In genomic region chr12:102704457-102705198, GRCm38 (mm10) we compare ENCODE assay signal across 8 mouse cellular contexts. TPM values are rescaled to one million over a fixed set of nuclear protein-coding genes. Genes with fewer than 3 reads are reported as not detected.
DNase-seq lines count a peak whose midpoint lies in the region; ATAC-seq and TF ChIP-seq lines count a peak whose summit lies in the region.

Itpk1 (minus strand) TSS chr12:102704930.

- peak; percentile 44 for DNase-seq in layer of hippocampus, adult 11-12 months (ENCODE audit: low spot score)
- DNase-seq in layer of hippocampus, adult 9-10 months (ENCODE audit: low spot score): no peak
- peak; percentile 65 to 73 for DNase-seq in cerebellum, postnatal 36 days
- peak; percentile 65 for DNase-seq in gastrocnemius, postnatal 14 days
- DNase-seq in kidney, adult 2 months: no peak
- peak; percentile 85 for DNase-seq in liver

- peak within 1 kb of the TSS; percentile 78 for H3K9ac ChIP-seq in midbrain, embryonic 16.5 days (ENCODE audit: low read depth, low read length)
- H3K9ac ChIP-seq in stomach, embryonic 15.5 days: peak within 1 kb of the TSS; percentile 69

- 5% methylated on average over 99 of the region's 105 CpGs for WGBS in kidney, adult 2 months
- 0% methylated on average over 56 of the region's 105 CpGs for WGBS in midbrain, embryonic 16.5 days
- WGBS in stomach, embryonic 15.5 days: under 1% methylated on average over 72 of the region's 105 CpGs

- 0 out of 2 replicates have a peak, but pooled peaks cover 7% of the 10 kb centered on the region for H3K4me1 ChIP-seq in kidney, adult 2 months (ENCODE audit: control insufficient read depth, insufficient read depth, low read length)
- H3K4me1 ChIP-seq in midbrain, embryonic 16.5 days (ENCODE audit: control insufficient read depth, insufficient read depth, low read length): peaks cover 29% of the 10 kb centered on the region
- H3K4me1 ChIP-seq in stomach, embryonic 15.5 days: peaks cover 30% of the 10 kb centered on the region

- peak; percentile 84 for ATAC-seq in midbrain, embryonic 16.5 days
- ATAC-seq in stomach, embryonic 15.5 days (ENCODE audit: insufficient read depth, low FRiP score, low read depth): peak; percentile 92

- H3K36me3 ChIP-seq in kidney, adult 2 months (ENCODE audit: control insufficient read depth, insufficient read depth, low read length): no peaks in the 10 kb centered on the region
- no peaks in the 10 kb centered on the region for H3K36me3 ChIP-seq in midbrain, embryonic 16.5 days (ENCODE audit: control insufficient read depth, insufficient read depth, low read length)
- H3K36me3 ChIP-seq in stomach, embryonic 15.5 days: no peaks in the 10 kb centered on the region

- peak within 1 kb of the TSS; percentile 80 for H3K27ac ChIP-seq in kidney, adult 2 months (ENCODE audit: insufficient read depth, low read depth, low read length)
- H3K27ac ChIP-seq in midbrain, embryonic 16.5 days (ENCODE audit: low read length): peak within 1 kb of the TSS; percentile 89
- peak within 1 kb of the TSS; percentile 87 for H3K27ac ChIP-seq in stomach, embryonic 15.5 days

- no peaks in the 10 kb centered on the region for H3K9me3 ChIP-seq in midbrain, embryonic 16.5 days (replicated peaks; ENCODE audit: control insufficient read depth, low read length, poor library complexity, severe bottlenecking)
- H3K9me3 ChIP-seq in stomach, embryonic 15.5 days: no peaks in the 10 kb centered on the region

- peak within 1 kb of the TSS; percentile 64 for H3K4me2 ChIP-seq in midbrain, embryonic 16.5 days (ENCODE audit: low read length)
- H3K4me2 ChIP-seq in stomach, embryonic 15.5 days: peak within 1 kb of the TSS; percentile 95

- TF ChIP-seq CTCF in kidney, adult 2 months (conservative IDR thresholded peaks at IDR 0.05; ENCODE audit: insufficient read depth, insufficient read length, low read depth, low read length): no peak

- no peaks in the 10 kb centered on the region for H3K27me3 ChIP-seq in kidney, adult 2 months (replicated peaks; ENCODE audit: control insufficient read depth, insufficient read depth, low read length)
- H3K27me3 ChIP-seq in midbrain, embryonic 16.5 days (ENCODE audit: control insufficient read depth, insufficient read depth, low read depth, low read length): no peaks in the 10 kb centered on the region
- H3K27me3 ChIP-seq in stomach, embryonic 15.5 days (replicated peaks): no peaks in the 10 kb centered on the region

- no peak for TF ChIP-seq POLR2A in kidney, adult 2 months (IDR thresholded peaks at IDR 0.05; ENCODE audit: low read depth, low read length)

- intact Hi-C loops in gastrocnemius, postnatal 14 days (cut with DNase I; ENCODE audit: low total_unique reads): loop anchor here (5.0 kb wide), 1 partner anchor 122 kb away; no protein-coding TSS in a partner anchor

- H3K4me3 ChIP-seq in kidney, adult 2 months (ENCODE audit: insufficient read depth, low read depth, low read length): peak within 1 kb of the TSS; percentile 90
- H3K4me3 ChIP-seq in midbrain, embryonic 16.5 days (ENCODE audit: low read depth, low read length): peak within 1 kb of the TSS; percentile 63
- peak within 1 kb of the TSS; percentile 81 for H3K4me3 ChIP-seq in stomach, embryonic 15.5 days (replicated peaks)

RNA-seq across cellular contexts. Expression of gene Itpk1, which starts in this region (rescaled TPM):
- total RNA-seq in gastrocnemius, postnatal 14 days (2021): 1 to 10 TPM; 6.4 to 8.4 TPM
- polyA plus RNA-seq in kidney, adult 2 months (2012; rRNA removed): 27.6 and 29.0 TPM in 2 replicates
- polyA plus RNA-seq in midbrain, embryonic 16.5 days (2015; fragmentation: Nextera tagmentation; extraction: Ambion mirVana): 35.8 and 39.3 TPM in 2 replicates
- 20.1 and 21.9 TPM in 2 replicates for polyA plus RNA-seq in stomach, embryonic 15.5 days (2015; fragmentation: Nextera tagmentation; extraction: Ambion mirVana)

Comparison
In these comparisons a context has a peak if more than half of its experiments do, and no peak if none do; other contexts are left out.
1. DNase-seq: peak in layer of hippocampus, adult 11-12 months (single experiment), cerebellum, postnatal 36 days (2 of 2), gastrocnemius, postnatal 14 days (single experiment) and liver (single experiment); none in layer of hippocampus, adult 9-10 months (single experiment) and kidney, adult 2 months (single experiment).
2. Peak in every context shown above with its lines, with median percentiles within 50 percentile points of each other: H3K27ac ChIP-seq and H3K4me3 ChIP-seq.